Mouse (Mus musculus): Measurements from ENCODE around the gene Pard3.
A peak's percentile ranks its signal among the peaks of the same experiment; 100 is the strongest.

Gene Pard3

DNA sequence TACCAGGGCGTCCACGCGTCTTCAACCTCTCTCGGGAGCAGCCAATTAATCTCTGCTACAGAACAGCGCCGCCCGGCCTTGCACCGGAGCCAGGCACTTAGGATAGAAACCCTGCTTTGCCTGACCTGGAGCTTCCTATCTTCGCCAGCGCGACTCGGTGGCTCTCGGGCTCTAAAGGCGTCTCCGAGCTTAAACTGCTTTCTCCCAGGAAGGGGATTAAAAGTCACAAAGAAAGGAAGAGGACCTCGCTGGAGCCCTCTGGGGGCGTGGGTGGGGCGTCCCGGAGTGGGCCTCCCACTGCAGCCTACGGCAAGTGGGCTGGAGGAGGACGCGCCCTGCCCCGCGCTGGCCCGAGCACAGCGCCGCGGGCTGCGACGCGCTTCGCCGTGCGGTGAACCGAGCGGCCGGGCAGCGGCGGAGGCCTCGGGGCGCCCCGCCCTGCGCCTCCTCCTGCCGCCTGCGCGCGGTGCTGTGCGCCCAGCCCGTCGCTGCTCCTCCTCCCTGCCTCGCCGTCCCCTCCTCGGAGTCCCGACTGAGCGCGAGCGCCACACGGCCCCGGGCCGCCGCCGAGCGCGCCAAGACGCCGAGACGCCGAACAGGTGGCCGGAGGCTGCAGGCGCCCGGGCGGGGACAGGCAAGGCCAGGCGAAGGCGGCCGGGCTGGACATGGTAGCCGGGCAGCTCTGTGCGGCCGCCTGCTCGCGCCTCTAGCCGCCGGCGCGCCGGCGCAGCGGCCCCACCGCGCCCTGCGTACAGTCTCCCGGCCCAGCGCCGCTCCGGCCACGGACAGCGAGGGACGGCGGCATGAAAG lies at the start of gene Pard3:
Pard3 (plus strand) TSS at position 343 of the 810 bp plus-strand sequence.
- peak; percentile 75 for DNase-seq (ENCODE audit: low spot score)

DNA sequence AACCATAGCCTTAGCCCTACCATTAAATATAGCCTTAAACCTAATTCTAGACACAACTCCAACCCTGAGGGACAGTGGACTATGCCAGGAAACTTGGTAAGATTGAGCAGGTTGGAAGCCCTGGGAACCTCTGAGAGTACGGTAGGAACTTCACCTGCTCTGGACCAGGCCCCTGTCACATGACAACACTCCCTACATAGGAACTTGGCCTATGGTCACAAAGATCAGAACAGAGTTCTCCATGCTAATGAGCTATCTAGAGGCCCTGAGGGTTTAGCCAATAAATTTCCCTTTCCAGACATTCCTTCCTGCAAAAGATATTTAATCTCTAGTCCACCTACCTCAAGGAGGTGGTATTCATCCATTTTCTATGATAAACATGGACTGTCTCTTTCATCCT lies 41.9 kb upstream of the Pard3 start:
- no peak for DNase-seq (ENCODE audit: low spot score)

DNA sequence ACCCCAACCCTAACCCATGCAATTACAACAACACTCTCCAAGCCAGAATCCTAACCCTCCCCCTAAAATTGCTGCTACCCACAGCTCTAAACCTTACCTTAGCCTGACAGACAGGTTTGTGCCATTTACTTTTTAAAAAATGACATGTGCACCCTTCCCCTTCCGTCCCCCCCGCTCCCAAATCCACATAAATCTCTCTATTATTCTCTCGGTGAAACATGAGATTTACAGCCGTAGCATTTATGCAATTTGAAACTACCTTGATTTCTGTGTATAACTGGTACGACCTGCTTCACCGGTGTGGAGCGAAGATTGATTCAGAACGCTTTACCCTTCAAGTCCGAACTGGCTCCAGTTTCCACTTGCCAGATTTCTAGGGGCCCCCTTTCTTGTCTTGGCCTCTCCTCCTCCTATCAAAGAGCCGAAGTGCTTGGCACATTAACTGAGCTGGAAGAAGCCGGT lies 38.4 kb upstream of the Pard3 start:
- DNase-seq (ENCODE audit: low spot score), result no peak

DNA sequence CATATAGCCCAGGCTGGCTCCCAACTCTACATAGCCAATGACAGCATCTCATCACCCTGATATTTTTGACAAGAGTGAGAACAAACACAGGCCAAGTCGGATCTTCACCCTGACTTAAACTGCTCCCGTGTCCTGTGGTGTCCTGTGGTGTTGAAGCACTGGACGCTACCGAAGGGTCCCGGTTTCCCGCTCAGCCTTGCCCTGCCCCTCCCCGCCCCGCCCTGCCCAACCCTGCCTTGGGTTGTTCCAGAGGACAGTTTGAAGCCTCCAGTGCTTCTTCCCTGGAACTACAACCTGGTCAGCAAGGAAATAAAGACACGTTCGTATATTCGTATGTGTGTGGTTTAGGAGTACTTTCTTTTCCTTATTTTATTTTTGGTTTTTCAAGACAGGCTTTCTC lies 37.9 kb upstream of the Pard3 start:
- no peak for DNase-seq (ENCODE audit: low spot score)

DNA sequence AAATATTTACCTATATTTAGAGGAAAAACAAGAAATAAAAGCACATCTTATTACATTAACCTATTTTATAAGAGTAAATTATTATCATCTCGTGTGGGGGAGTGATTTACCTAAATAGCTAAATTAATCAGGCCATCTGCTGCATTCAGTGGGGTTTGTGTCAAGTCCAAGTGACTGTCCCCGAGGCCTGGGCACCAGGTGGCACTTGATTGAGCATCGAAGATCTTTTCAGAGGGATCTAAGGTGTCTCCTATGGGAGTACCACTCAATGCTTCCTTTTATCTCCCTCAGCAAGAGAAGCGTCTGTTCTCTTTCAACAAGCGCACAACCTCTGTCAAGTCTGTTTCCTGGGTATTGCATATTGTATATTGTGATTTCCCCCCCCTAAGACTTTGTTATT lies 32.2 kb upstream of the Pard3 start:
- no peak for DNase-seq (ENCODE audit: low spot score)

DNA sequence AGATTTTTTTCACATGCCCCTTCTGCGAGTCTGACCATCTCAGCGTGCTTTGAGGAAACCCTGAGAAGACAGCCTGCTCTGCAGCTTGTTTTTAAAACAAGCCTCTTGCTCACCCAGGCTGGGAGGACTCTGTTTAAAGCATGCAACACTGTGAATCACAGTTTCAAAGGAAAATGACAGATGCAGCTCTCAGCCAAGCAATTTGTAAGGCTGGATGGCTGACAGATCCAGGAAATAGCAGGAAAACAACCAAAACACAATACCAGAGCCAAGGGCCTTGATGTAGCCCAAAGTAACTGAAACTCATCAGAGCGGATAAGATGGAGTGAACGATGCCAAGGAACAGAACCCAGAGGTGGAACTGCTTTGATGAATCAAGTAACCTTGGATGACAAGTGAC lies 24.8 kb upstream of the Pard3 start:
- DNase-seq (ENCODE audit: low spot score), result no peak

DNA sequence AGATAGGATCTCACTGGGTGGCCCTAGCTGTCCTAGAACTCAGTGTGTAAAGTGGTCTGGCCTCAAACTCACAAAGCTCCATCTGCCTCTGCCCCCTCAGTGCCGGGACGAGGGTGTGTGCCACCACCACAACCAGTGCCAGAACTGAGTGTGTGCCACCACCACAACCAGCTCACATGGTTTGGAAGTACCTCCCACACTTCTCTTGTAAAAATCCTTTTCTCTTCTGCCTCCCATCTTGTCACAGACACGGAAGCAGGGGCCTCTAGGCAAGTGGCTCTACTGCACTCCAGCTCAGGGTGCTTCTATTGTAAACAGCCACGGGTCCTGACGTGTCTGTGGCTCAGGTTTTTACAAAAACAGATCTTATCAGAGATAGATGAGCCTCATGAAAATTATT lies 13.7 kb upstream of the Pard3 start:
- DNase-seq (ENCODE audit: low spot score), result no peak

DNA sequence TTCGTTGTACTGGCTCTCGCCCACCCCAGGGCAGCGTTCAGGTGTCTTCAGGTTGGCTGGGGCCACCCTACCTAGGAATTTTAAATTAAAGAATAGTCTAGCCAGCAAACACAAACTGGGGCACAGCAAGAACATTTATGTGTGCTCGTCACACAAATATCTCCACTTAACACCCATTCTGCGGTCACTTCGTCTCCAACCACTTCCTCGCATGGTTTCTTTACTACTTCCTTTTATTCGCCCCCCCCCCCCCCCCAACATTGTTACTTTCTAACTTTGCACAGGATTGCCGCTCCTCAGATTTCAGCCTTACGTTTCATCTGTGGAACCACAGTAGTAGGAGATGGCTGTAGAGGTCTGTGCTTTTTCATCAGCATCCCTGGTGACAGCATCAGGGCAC lies 11.6 kb upstream of the Pard3 start:
- DNase-seq (ENCODE audit: low spot score), result no peak

DNA sequence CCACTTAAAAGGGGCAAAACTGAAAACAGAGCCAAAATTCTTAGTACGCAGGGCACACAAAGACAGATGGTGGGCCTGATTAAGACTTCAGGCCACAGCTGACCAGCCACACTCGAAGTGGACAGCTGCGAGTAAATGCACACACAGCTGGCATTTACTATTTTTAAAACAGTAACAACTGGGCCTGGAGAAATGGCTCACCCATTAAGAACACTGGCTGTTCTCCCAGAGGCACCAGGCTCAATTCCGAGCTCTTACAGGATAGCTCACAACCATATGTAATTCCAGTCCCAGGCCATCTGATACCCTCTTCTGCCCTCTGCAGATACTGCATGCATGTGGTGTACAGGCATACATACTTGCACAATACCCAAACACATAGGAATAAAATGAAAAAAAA lies 8.6 kb upstream of the Pard3 start:
- no peak for DNase-seq (ENCODE audit: low spot score)

DNA sequence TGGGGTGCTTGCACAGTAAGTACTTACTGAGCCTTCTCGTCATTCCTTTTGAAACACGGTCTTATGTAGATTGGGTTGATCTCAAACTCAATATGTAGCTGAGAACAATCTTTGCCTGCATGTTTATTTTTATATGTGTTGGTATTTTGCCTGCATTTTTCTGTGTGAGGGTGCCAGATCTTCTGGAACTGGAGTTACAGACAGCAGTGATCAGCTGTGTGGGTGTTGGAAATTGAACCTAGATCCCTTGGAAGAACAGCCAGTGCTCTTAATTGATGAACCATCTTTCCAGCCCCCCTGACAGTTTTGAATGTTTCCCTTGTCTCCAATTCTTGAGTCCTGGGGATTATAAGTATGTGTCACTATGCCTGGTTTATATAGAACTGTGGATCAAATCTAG lies 4.9 kb upstream of the Pard3 start:
- DNase-seq (ENCODE audit: low spot score), result no peak

DNA sequence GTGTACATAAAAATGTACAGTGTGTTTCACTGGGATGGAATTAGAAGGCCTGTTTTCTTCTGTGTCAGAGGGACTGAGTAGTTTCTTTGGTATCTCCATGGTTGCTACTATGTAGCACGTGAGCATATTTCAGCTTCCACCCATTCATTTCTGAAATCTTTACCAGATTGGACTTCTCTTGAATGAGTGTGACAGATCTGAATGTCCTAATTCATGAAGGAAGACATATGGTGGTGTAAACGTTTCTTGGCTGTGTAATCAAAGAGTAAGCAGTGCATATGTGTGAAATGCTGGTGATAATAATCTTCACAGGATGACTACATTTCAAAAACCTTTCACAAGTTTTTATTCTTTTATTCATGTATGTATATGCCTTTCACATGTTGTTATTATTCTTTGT lies 3.9 kb upstream of the Pard3 start:
- no peak for DNase-seq (ENCODE audit: low spot score)

DNA sequence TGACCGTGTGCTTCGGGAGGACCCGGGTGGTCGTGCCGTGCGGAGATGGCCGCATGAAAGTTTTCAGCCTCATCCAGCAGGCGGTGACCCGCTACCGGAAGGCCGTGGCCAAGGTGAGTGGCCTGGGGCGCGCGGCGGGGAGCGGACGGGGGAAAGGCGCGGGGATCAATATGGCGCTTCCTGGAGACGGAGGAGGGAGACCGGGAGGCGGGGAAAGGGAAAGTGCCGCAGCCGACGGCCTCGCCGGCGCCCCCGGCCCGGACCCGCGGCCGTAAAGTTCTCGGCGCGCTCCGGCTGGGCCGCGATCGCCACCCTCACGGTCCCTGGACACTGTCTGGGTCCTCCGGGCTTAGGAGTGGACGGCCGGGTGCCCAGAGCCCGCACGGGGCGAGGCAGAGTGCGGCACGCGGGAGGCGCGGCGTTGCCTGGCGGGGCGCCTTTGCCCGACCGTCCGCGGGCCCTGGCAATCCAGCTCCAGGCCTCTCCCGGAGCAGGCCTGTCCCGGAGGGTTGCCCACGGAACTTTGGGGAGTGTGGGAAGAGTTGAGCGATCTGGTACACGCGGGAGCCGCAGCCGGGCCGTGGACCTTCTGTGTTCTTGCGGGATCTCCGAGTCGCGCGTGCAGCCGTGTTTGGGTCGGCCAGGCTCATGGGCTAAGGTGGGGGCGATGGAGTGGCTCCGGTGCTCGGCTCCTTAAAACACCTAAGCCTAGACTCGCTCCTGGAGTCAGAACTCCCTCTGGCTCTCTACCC lies 844 bp downstream of the Pard3 start:
- peak; percentile 63 for DNase-seq (ENCODE audit: low spot score)

DNA sequence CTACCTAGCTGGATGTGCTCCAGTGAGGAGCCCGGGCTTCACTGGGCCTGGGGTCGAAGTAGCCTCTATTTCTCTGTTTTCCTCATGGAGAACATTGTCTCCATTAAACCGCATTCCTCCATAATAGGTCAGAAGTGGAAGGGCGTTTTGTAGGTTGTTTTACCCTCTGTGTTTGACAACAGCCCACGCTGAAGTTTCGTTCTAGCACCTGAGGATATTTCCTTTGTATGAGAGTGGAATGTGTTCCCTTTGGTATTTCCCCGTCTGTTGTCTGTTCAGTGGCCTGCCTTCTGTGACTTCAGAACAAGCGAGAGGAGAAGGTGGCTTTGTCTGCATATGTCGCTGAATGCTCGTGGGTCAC lies 1.4 kb downstream of the Pard3 start:
- DNase-seq (ENCODE audit: low spot score), result no peak

DNA sequence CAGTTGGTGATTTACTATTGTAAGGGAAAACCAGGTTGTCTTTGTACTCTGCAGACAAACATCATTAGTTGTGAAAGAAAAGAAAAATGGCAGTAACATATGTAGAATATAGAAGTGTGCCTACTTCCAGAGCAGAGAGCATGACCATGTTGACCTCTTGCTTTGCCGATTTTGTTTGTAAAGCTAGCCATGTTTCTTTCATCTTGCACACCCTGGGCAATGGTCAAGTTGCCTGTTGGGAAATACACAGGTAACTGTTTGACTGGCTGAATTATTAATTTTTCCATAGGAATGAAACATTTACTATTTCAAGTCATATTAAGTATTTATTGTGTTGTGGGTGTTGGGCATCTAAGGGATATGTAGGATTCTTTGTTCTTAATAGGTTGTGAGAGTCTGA lies 2.1 kb downstream of the Pard3 start:
- no peak for DNase-seq (ENCODE audit: low spot score)

DNA sequence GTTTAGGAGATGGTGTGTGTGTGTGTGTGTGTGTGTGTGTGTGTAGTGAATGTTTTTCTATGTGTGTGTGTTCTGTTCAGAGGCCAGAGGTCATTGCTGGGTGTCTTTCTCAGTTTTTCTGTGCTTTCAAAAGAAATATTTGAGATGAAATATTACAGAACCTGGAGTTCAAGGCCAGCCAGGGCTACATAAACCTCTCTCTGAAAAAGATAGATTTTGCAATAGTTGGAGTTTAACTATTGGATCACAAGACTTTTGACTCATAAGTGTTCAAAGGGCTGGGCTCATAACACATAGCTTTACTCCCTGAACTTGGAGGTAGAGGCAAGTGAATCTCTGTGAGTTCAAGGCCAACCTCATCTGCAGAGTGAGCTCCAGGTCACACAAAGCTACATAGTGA lies 2.8 kb downstream of the Pard3 start:
- DNase-seq (ENCODE audit: low spot score), result no peak

DNA sequence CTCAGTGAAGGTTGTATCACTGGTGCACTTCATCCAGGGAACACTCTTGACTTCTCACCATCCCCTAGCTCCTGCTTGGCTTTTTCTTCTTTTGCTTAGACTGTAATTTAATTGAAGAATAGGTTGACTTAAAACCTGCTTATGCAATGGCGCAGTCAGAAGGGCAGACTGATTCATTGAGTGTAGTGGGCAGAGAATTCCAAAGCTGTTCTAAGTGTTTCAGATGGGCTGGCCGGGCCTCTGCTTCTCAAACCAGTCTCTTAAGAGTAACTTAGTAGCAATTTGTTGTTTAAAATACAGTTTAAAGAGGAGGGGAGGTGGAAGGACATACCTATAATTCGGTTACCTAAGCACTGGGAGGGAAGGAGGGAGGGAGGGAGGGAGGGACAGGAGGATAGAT lies 5.0 kb downstream of the Pard3 start:
- DNase-seq (ENCODE audit: low spot score), result no peak

DNA sequence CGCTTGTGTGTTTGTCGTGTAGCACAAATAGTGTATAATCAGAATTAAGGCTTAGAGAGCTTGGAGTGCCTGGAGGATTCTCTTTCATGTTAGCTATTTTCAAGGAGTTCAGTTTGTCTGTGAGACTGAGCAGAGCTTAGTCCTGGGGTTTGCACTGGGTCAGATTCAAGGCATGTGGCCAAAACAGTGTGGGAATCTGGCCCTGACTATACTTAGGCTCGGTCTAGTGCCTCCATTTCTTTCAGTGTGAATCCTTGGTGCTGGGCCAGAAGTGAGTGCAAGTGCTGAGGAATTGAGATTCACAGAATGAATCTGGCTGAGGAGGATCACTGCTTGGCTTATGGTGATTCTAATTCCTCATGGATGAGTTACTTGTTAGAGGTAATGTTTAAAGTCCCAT lies 6.5 kb downstream of the Pard3 start:
- DNase-seq (ENCODE audit: low spot score), result no peak

DNA sequence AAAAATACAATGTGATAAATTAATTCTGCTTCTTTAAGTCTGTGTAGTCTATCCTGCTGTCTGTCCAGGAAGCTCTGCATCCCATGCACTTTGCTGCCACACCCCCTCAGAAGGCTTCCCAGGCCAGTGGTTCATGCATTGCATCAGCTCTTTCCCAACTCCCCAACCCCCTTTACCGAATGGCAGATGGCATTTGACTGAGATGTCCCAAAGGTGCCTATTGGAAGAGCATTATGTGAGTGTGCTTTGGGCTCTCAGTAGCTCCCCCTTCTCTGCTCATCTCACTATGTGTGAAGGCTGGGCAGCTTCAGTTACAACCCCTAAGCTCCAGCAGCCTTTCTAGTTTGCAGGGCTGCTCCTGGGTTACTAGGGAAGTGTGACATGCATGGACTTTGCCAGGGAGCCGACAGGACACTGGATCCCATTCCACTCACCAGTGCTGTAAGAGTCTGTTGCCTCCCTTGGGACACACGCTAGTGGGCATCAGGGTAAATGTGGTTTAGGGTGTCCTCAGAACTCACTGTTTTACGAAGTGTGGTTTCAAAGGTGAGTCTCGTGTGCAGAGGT lies 9.4 kb downstream of the Pard3 start:
- DNase-seq (ENCODE audit: low spot score), result no peak

DNA sequence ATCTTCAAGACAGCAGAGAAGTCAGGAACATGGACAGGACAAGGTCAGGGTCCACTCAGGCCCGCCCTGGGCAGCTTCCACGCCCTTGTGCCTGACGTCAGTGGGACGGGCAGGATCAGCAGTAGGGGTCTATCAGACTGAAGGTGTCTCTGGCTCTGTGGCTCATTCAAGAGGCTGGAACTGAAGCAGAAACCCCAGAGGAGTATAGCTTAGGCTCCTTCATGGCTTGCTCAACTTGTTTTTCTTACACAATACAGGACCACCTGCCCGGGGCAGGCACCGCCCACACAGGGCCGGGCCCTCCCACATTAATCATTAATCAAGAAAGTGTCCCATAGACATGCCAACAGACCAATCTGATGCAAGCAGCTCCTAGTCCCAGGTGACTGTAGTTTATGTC lies 12.8 kb downstream of the Pard3 start:
- DNase-seq (ENCODE audit: low spot score), result no peak

DNA sequence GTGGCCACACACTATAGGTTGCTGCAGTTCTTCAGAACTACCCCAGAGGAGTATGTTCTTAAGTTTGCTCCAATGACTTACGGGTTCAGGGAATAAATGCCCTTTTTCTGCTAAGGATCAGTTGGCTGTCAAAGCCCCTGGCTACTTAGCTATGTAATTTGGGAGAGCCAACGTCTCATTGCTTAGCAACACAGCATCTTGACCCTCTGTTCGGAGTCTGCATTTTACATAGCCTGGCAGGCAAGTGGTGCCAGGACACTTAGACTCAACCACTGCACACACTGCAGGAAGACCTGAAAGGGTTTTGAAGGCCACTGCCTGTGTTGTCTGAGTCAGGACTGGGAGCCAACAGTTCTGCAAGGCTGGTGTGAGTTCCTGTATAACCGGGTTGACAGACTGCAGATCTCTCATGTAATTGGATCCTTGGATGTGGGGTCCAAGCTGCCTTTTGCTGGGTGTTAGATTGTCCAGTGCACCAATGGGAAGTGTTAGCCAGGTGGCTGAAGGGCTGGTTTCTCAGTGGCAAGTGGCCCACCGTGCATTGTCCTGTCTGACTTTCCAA lies 15.6 kb downstream of the Pard3 start:
- DNase-seq (ENCODE audit: low spot score), result no peak

DNA sequence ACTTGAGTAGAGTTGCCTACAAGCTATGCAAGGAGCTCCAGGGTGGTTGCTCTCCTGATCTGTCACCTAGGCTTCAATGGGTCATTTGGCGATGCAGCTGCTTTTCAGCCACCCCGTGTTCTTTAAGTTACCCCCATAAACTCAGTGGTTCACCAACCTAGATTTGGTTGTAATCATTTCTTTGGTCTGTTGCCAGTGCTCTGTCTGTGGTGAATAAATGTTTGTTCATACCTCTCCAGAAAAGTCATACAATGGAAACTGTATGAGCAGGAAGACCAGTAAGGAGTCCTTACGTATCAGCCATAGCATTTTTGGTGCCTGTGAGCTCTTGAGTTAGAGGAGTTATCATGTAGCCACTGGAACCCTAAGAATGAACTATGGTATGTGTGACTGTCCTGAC lies 17.6 kb downstream of the Pard3 start:
- DNase-seq (ENCODE audit: low spot score), result no peak

DNA sequence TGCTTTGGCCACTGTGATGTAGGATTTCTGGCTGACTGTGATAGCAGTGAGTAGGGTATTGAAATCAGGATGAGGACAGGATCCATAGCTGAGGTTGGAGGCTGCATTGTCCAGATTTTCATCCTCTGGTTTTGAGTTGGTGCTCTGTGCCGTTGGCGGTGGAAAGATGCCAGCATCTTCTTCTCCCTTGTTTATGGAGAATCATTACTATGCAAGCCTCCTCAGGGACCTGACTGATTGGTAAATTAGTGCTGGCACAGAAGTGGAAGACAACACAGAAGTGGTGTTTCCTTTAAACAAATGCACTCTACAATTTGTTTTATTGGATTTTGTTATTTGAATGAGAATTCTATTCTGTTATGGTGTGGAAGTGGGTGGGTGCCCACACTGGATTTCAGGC lies 18.8 kb downstream of the Pard3 start:
- DNase-seq (ENCODE audit: low spot score), result no peak

DNA sequence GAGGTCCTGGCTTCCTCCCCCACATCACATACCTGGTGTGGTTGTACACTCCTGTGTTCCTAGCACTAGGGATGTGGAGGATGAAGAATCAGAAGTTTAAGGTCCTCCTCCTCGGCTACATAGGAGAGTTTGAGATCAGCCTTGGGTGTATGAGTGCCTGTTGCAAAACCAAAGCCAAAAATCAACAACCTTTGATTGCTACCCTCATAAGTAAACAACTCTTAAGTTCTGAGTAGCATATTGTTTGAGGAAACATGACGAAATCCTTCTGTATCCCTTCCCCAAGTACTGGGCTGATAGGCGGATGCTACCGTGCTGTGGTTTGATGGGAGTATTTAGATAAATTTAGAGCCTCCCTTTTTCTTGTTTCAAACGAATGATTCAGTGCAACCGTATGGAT lies 20.9 kb downstream of the Pard3 start:
- DNase-seq (ENCODE audit: low spot score), result no peak
